Mouse (Mus musculus): ENCODE measurements around the gene Rps25.

The Rps25 gene

GRCm38 (mm10) chr9:44457035-44457742 lies 50.2 kb downstream of the Rps25 start:
- DNase-seq: no peak
